Mouse (Mus musculus) limb, embryonic 13.5 days (tissue): ENCODE measurements around the gene Mrpl4. TPM values are rescaled to one million over a fixed set of nuclear protein-coding genes. Genes with fewer than 3 reads are reported as not detected.

ENCODE experiments used
- ATAC-seq: fragments of 200-750 bp; cut with Nextera tagmentation; 2 replicates; pipeline ENCODE4 v1.8.0; 2017; ENCODE audit warnings: low read depth, moderate number of reproducible peaks, moderate TSS enrichment; ENCODE audit not compliant: low FRiP score
- H3K27ac ChIP-seq: fragments of 300-500 bp; sonication (generic); 2 replicates; pipeline ENCODE4 v1.5.1; 2015; ENCODE audit warnings: inconsistent platforms, mild to moderate bottlenecking, moderate library complexity
- H3K27me3 ChIP-seq: fragments of 300-500 bp; sonication (generic); 2 replicates; pipeline ENCODE4 v1.6.1; 2015; ENCODE audit warnings: mild to moderate bottlenecking, inconsistent platforms
- H3K36me3 ChIP-seq: fragments of 300-500 bp; sonication (generic); 2 replicates; pipeline ENCODE4 v1.6.1; 2015; ENCODE audit warnings: inconsistent platforms, mild to moderate bottlenecking, moderate library complexity
- H3K4me1 ChIP-seq: fragments of 300-500 bp; sonication (generic); 2 replicates; pipeline ENCODE4 v1.6.1; 2015; ENCODE audit warnings: inconsistent platforms
- H3K4me2 ChIP-seq: fragments of 300-500 bp; sonication (generic); replicated peaks from 2 replicates; pipeline ENCODE4 v1.6.1; 2015; ENCODE audit warnings: inconsistent platforms, mild to moderate bottlenecking, moderate library complexity
- H3K4me3 ChIP-seq: fragments of 300-500 bp; sonication (generic); 2 replicates; pipeline ENCODE4 v1.5.1; 2015; ENCODE audit warnings: moderate library complexity, mild to moderate bottlenecking, inconsistent platforms
- H3K9ac ChIP-seq: fragments of 300-500 bp; sonication (generic); 2 replicates; pipeline ENCODE4 v1.6.1; 2015; ENCODE audit warnings: mild to moderate bottlenecking, inconsistent platforms
- H3K9me3 ChIP-seq: fragments of 300-500 bp; sonication (generic); 2 replicates; pipeline ENCODE4 v1.6.1; 2016; ENCODE audit warnings: inconsistent platforms
- WGBS: fragments of 180-500 bp; shearing (Covaris S2); methylation state at CpG from one replicate; pipeline ENCODE4 v1.1.7; 2015; 5-methylcytosine and 5-hydroxymethylcytosine counted together
- polyA plus RNA-seq: library from polyadenylated mRNA; unstranded; fragments of >200 nt; fragmentation: Nextera tagmentation; extraction: Ambion mirVana; gene quantifications from 2 replicates; pipeline ENCODE4 v1.2.1, GENCODE M21; 2015

The Mrpl4 gene
- polyA plus RNA-seq, 1 experiment from 2014 or later = 133 TPM

DNA sequence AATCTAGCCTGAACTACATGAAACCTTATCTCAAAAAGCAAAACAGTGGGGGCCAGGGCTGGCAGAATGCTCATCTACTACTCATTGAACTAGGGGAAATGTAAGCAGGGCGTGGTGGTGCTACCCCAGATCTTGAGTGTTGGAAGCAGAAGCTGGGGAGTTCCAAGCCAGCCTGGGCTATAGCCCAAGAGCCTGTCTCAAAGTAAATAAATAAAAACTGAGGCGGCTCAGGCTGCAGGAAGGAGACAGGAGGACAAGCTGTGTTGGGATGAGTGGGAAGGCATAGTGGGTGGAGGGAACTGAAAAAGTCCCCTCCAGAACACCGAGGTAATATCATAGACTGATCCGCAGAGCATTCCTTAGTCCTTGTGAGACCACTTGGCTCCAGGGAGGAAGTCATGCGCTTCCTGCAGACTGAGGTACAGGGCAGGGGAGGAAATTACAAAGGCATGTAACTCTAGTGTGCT is 9.3 kb downstream of the Mrpl4 start:
- H3K9me3 ChIP-seq = no peaks in the 10 kb centered on the region
- 51% methylated on average over 5 of the region's 5 CpGs for WGBS
- H3K4me1 ChIP-seq = peaks cover 14% of the 10 kb centered on the region
- no peak for ATAC-seq
- H3K27ac ChIP-seq = no peak overlapping the region
- no peak overlapping the region for H3K4me2 ChIP-seq
- no peak overlapping the region for H3K4me3 ChIP-seq
- peaks cover 43% of the 10 kb centered on the region for H3K27me3 ChIP-seq
- H3K36me3 ChIP-seq = peaks cover 27% of the 10 kb centered on the region
- H3K9ac ChIP-seq = no peak overlapping the region; the same call in 1 of the 2 replicates

DNA sequence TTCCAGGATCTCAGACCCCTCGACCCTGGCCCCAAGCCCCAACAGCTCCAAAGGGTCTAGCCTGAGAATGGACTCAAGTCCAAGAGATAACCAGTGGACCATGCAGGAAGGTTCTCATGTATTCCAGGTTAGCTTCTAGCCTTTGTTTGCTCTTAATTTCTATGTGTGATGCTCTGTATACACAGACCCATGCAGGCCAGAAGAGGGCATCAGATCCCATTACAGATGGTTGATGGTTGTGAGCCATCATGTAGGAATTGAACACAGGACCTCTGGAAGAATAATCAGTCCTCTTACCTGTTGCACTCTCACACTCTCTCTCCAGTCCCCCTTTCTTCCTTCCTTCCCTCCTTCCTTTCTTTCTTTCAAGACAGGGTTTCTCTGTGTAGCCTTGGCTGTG is 9.8 kb downstream of the Mrpl4 start:
- Histone ChIP-seq H3K4me2 (no peak overlapping the region), H3K4me1 (peaks cover 14% of the 10 kb centered on the region), H3K9ac (no peak overlapping the region), H3K4me3 (no peak overlapping the region), H3K9me3 (no peaks in the 10 kb centered on the region), H3K36me3 (peaks cover 22% of the 10 kb centered on the region), H3K27ac (no peak overlapping the region), H3K27me3 (peaks cover 48% of the 10 kb centered on the region)
- ATAC-seq = no peak
- 50% methylated on average over 1 of the region's 1 CpGs for WGBS

DNA sequence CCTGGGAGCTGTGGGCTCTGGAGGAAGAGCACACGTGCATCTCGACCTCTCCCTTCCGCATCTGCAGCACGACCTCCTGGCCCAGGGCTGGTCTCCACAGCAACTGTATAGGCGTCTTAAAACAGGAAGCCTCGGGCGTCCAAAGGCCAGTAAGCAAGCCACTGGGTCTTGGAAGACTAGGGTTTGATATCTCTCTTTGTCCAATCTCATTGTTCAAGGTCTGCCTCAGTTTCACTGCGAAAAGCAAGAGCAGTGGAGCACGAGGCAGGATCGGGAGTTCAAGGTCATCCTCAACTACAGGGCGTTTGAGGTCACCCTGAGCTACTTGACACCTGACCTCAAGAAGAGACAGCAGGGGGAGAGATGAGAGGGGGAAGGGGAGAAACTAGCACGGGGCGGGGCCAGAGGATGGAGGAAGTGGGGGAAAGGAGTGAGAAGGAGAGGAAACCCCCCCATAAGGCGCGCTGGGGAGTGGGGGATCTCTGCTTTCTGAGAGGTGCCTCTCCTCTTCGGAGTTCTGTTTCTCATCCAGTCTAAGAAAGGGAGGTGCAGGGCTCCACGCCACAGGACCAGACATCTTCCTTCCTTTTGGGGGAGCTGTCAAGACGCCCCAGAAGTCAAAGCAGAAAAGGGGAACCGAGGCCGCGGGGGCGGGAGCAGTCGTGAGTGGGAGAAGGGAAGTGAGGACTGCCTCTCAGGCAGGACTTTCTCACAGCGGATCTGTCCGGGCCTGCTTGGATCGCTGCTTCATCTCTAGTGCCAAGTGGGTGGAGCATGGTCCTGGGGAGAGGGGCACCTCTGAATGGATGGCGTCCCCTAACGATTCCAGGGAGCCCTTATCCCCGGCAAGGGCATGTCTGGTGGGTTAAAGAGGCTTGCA is 12.4 kb downstream of the Mrpl4 start:
- peak overlapping the region; percentile 43 for H3K4me3 ChIP-seq
- H3K36me3 ChIP-seq = no peaks in the 10 kb centered on the region
- H3K4me1 ChIP-seq = peaks cover 14% of the 10 kb centered on the region
- no peaks in the 10 kb centered on the region for H3K9me3 ChIP-seq
- H3K9ac ChIP-seq = peak overlapping the region; percentile 55
- H3K27ac ChIP-seq = no peak overlapping the region
- peak overlapping the region; percentile 63 for H3K4me2 ChIP-seq
- ATAC-seq = no peak
- peaks cover 67% of the 10 kb centered on the region for H3K27me3 ChIP-seq
- WGBS = 2% methylated on average over 29 of the region's 29 CpGs

DNA sequence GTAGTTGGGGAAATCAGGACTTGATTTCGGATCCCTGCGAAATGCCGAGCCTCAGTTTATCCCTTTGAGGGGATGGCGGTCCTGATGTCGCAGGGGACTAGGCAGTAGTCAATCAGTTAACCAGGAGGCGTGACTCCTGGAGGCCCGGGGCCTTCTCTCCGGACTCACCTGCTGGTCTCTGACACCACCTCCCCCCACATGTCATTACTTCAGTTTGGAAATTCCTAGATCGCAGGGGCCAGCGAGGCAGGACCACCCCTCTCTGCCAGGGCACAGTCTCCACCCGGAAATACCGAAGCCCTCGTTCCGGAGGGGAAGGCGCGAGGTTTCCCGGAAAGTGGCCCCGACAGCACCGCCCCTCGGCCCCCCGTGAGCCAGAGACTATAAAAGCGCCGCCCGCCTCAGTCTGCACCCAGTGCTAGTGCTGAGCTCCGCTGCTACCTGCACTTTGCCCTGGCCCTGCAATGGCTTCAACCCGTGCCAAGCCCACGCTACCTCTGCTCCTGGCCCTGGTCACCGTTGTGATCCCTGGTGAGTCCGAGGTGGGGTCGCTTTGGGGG is 13.1 kb downstream of the Mrpl4 start, which contains the start of gene Icam1:
Gene Icam1 (plus strand): TSS at position 415 of the 560 bp plus-strand sequence.
- 1% methylated on average over 30 of the region's 30 CpGs for WGBS
- Histone ChIP-seq H3K4me1 (peaks cover 14% of the 10 kb centered on the region), H3K4me3 (peak within 1 kb of the TSS; percentile 43), H3K4me2 (peak within 1 kb of the TSS; percentile 63), H3K27ac (no peak within 1 kb of the TSS), H3K9me3 (no peaks in the 10 kb centered on the region), H3K36me3 (no peaks in the 10 kb centered on the region), H3K9ac (peak within 1 kb of the TSS; percentile 55), H3K27me3 (peaks cover 70% of the 10 kb centered on the region)
- ATAC-seq = peak; percentile 46; the same call in 1 of the 2 replicates

DNA sequence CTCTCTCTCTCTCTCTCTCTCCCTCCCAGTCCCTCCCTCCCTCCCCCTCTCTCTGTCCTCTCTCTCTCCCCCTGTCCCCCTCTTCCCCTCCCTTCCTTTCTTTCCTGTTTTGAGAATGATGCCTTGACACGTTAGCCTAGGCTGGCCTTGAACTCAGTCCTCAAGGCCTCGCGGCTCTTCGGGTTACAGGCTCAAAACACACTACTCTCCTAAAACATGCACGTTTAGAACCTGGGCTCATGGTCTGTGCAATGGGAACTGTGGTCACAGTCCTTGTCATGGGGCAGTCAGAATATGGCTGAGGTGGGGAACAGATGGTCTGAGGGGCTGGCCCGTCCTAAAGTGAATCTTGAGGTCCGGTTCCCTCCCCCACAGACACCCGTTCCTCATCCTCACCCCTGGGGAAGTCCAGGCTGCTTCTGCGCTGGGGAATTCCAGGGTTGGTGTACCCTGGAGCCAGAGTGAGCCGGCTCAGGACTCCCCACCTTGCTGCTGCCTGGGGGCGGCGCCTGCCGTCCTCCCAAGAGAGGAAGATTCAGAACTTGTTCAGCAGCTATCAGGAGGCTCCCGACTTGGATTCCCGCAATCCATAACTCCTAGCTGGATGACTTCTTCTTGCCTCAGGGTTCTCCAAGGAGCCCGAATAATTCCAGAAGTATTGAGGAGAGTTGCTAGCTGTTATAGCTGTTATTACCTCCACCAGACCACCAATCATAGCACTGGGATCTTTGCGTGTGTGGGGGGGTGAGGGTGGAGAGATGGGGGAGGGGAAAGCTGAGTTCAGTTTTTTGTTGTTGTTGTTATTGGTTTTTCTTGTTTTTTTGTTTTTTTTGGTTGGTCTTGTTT is 14.0 kb downstream of the Mrpl4 start:
- H3K4me2 ChIP-seq = peak overlapping the region; percentile 63
- H3K9ac ChIP-seq = peak overlapping the region; percentile 55; the same call in 1 of the 2 replicates
- H3K4me3 ChIP-seq = peak overlapping the region; percentile 43
- no peak overlapping the region for H3K27ac ChIP-seq
- peaks cover 70% of the 10 kb centered on the region for H3K27me3 ChIP-seq
- no peaks in the 10 kb centered on the region for H3K9me3 ChIP-seq
- 0 out of 2 replicates have a peak, but pooled peaks have one; percentile 10 for ATAC-seq
- no peaks in the 10 kb centered on the region for H3K36me3 ChIP-seq
- peaks cover 14% of the 10 kb centered on the region for H3K4me1 ChIP-seq
- WGBS = 4% methylated on average over 17 of the region's 17 CpGs

DNA sequence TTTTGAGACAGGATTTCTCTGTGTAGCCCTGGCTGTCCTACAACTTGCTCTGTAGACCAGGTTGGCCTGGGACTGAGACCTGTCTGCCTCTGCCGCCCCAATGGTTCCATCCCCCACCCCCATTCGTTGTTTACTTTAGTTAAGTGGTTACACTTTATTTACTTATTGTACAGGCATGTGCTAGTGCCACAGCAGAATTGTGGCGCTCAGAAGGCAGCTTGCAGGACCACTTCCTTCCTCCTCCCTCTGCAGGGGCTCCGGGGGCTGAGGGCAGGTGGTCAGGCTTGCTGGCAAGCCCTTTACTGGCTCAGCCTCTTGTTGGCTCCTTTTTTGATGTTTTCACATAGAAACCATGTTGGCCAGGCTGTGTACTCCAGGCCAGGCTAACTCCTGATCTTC is 14.6 kb downstream of the Mrpl4 start:
- WGBS = 23% methylated on average over 4 of the region's 4 CpGs
- Histone ChIP-seq H3K9ac (no peak overlapping the region), H3K9me3 (no peaks in the 10 kb centered on the region), H3K36me3 (no peaks in the 10 kb centered on the region), H3K4me2 (peak overlapping the region; percentile 63), H3K4me3 (peak overlapping the region; percentile 43), H3K27me3 (peaks cover 68% of the 10 kb centered on the region), H3K27ac (no peak overlapping the region), H3K4me1 (peaks cover 14% of the 10 kb centered on the region)
- ATAC-seq = no peak

DNA sequence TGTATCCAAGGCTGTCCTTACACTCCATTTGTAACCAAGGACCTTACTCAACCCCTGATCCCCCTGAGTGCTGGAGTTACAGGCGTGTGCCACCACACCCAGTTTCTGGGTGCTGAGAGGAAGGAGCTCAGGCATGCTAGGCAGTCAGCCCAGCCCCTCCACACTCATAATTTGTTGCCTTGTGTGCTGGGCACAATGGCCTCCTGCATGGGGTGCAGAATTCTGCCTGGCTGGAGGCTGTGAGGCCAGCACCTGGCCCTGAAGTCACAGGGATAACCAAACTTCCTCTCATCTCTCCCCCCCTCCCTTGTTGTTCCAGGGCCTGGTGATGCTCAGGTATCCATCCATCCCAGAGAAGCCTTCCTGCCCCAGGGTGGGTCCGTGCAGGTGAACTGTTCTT is 16.1 kb downstream of the Mrpl4 start:
- WGBS = 76% methylated on average over 2 of the region's 2 CpGs
- peaks cover 14% of the 10 kb centered on the region for H3K4me1 ChIP-seq
- H3K4me2 ChIP-seq = no peak overlapping the region
- no peak for ATAC-seq
- H3K27me3 ChIP-seq = peaks cover 60% of the 10 kb centered on the region
- no peak overlapping the region for H3K27ac ChIP-seq
- no peaks in the 10 kb centered on the region for H3K9me3 ChIP-seq
- no peaks in the 10 kb centered on the region for H3K36me3 ChIP-seq
- H3K9ac ChIP-seq = no peak overlapping the region; the same call in 1 of the 2 replicates
- H3K4me3 ChIP-seq = no peak overlapping the region

DNA sequence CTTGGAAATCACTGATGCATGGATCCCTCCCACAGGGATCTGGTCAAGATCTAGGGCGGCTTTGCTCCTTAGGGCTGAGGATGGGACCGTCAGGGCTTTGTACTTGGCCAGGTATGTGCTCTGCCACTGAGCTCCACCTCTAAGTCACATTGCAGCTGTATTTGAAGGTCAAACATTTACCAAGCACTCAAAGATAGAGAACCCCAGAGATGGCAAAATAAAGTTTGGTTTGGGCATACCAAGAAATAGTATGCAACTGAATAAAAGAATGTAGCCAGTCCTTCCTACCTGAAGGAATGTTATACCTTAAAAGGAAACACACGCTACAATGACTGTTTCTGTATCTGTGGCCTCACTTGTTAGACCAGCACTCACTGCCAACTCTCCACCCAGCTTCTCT is 18.8 kb downstream of the Mrpl4 start:
- no peak overlapping the region for H3K4me3 ChIP-seq
- no peaks in the 10 kb centered on the region for H3K36me3 ChIP-seq
- H3K9ac ChIP-seq = no peak overlapping the region
- no peak for ATAC-seq
- 76% methylated on average over 3 of the region's 3 CpGs for WGBS
- H3K4me1 ChIP-seq = no peaks in the 10 kb centered on the region
- H3K27ac ChIP-seq = no peak overlapping the region
- peaks cover 40% of the 10 kb centered on the region for H3K27me3 ChIP-seq
- H3K4me2 ChIP-seq = no peak overlapping the region
- no peaks in the 10 kb centered on the region for H3K9me3 ChIP-seq

DNA sequence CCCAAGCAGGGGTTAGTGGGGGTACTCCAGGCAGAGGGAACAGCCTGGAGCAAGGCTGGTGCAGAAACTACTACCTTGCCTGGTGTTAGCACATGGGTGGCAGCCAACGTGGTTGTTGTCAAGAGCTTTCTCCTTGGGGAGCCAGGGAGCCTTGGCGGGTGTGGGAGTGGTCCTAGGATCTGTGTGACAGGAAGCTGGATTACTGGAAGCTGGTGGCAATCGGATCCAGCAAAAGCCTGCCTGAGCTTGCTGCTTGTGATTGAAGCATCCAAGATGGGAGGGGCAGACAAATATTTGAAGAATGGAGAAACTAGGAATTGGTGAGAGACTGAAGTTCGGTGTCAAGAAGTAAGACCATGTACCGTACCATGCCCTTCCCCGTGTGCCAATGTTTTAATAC is 19.8 kb downstream of the Mrpl4 start:
- Histone ChIP-seq H3K27me3 (peaks cover 38% of the 10 kb centered on the region), H3K4me2 (no peak overlapping the region)

DNA sequence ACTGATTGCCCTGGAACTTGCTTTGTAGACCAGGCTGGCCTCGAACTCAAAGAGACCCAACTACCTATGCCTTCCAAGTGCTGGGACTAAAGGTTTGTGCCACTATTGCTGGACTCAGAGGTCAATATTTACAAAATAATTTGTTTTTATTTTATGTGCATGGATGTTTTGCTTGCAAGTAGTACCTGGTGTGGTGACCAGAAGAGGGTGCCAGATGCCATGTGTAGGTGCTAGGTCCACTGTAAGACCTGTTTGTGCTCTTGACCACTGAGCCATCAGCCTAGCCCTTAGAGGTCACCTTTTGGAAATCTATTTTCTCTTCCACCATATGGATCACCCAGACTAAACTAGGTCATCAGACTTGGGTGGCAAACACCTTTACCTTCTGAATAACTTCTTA is 20.2 kb downstream of the Mrpl4 start:
- no peak overlapping the region for H3K4me2 ChIP-seq
- no peaks in the 10 kb centered on the region for H3K9me3 ChIP-seq
- H3K36me3 ChIP-seq = no peaks in the 10 kb centered on the region
- no peak overlapping the region for H3K27ac ChIP-seq
- no peaks in the 10 kb centered on the region for H3K4me1 ChIP-seq
- peaks cover 37% of the 10 kb centered on the region for H3K27me3 ChIP-seq
- ATAC-seq = no peak
- no peak overlapping the region for H3K4me3 ChIP-seq
- WGBS = 76% methylated on average over 1 of the region's 1 CpGs
- H3K9ac ChIP-seq = no peak overlapping the region

More for the DNA sequence above, 19.8 kb downstream of the Mrpl4 start:
- Histone ChIP-seq H3K9ac (no peak overlapping the region), H3K27ac (no peak overlapping the region), H3K36me3 (no peaks in the 10 kb centered on the region), H3K4me3 (no peak overlapping the region), H3K4me1 (no peaks in the 10 kb centered on the region), H3K9me3 (no peaks in the 10 kb centered on the region)
- 54% methylated on average over 6 of the region's 6 CpGs for WGBS
- ATAC-seq = no peak

DNA sequence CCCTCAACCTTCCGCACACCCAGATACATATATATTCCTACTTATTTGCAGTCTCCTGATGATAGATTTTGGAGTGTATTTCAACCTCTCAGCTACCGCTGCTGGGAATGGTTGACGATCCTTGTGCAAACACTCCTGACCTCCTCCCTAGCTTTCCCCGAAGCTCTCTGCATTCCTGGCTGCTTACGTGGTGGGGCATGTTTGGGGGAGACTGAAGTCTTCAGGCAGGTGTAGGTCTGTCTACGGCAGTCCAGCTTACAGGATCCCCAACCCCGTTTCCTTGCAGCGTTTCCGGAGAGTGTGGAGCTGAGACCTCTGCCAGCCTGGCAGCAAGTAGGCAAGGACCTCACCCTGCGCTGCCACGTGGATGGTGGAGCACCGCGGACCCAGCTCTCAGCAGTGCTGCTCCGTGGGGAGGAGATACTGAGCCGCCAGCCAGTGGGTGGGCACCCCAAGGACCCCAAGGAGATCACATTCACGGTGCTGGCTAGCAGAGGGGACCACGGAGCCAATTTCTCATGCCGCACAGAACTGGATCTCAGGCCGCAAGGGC is 22.8 kb downstream of the Mrpl4 start:
- Histone ChIP-seq H3K36me3 (no peaks in the 10 kb centered on the region), H3K4me1 (peaks cover 14% of the 10 kb centered on the region), H3K4me2 (no peak overlapping the region), H3K27me3 (peaks cover 47% of the 10 kb centered on the region), H3K4me3 (no peak overlapping the region), H3K9me3 (no peaks in the 10 kb centered on the region), H3K27ac (no peak overlapping the region), H3K9ac (no peak overlapping the region; the same call in 1 of the 2 replicates)
- 72% methylated on average over 19 of the region's 19 CpGs for WGBS
- ATAC-seq = no peak
